Mouse (Mus musculus) spleen, postnatal 36 days (tissue): ENCODE data around the gene Ankrd52.

Experiments
- DNase-seq, 2 experiments: peaks; one replicate each; pipeline ENCODE4 v3.0.0; 2022; ENCODE audit warnings: low spot score in 2 of 2, mixed read lengths in 1 of 2

Gene Ankrd52

GRCm38 (mm10) chr10:128369599-128369998 lies 7.3 kb upstream of the Ankrd52 start:
- no peak for DNase-seq

GRCm38 (mm10) chr10:128370021-128370420 lies 6.9 kb upstream of the Ankrd52 start:
- no peak for DNase-seq

GRCm38 (mm10) chr10:128370601-128371000 lies 6.3 kb upstream of the Ankrd52 start:
- DNase-seq, result no peak

- DNase-seq, result no peak
Observed at GRCm38 (mm10) chr10:128372142-128372541, 4.8 kb upstream of the Ankrd52 start.

GRCm38 (mm10) chr10:128372989-128373748 lies 3.7 kb upstream of the Ankrd52 start:
- DNase-seq, result no peak

- DNase-seq, result no peak
Observed at GRCm38 (mm10) chr10:128374393-128374792, 2.5 kb upstream of the Ankrd52 start.

GRCm38 (mm10) chr10:128376099-128376454 lies 838 bp upstream of the Ankrd52 start:
- DNase-seq, result no peak

GRCm38 (mm10) chr10:128377222-128377939 lies 466 bp downstream of the Ankrd52 start:
- peak; percentile 29 to 39 for DNase-seq

- DNase-seq, result no peak
Observed at GRCm38 (mm10) chr10:128377940-128378448, 1.1 kb downstream of the Ankrd52 start.

GRCm38 (mm10) chr10:128378462-128378861 lies 1.5 kb downstream of the Ankrd52 start:
- no peak for DNase-seq

- DNase-seq, result no peak
Observed at GRCm38 (mm10) chr10:128379260-128379659, 2.3 kb downstream of the Ankrd52 start.

- DNase-seq, result no peak
Observed at GRCm38 (mm10) chr10:128380565-128380964, 3.6 kb downstream of the Ankrd52 start.

GRCm38 (mm10) chr10:128382482-128382881 lies 5.6 kb downstream of the Ankrd52 start:
- DNase-seq, result no peak

- DNase-seq, result no peak
Observed at GRCm38 (mm10) chr10:128385902-128386301, 9.0 kb downstream of the Ankrd52 start.

- no peak for DNase-seq
Observed at GRCm38 (mm10) chr10:128388941-128389340, 12.0 kb downstream of the Ankrd52 start.

- DNase-seq, result peak in 1 of 2 experiments; percentile 22
Observed at GRCm38 (mm10) chr10:128389570-128389969, 12.7 kb downstream of the Ankrd52 start.

GRCm38 (mm10) chr10:128390366-128390765 lies 13.5 kb downstream of the Ankrd52 start:
- DNase-seq, result no peak

- DNase-seq, result no peak
Observed at GRCm38 (mm10) chr10:128391850-128392249, 14.9 kb downstream of the Ankrd52 start.

GRCm38 (mm10) chr10:128396017-128396673 lies 19.2 kb downstream of the Ankrd52 start:
- no peak for DNase-seq

- no peak for DNase-seq
Observed at GRCm38 (mm10) chr10:128396716-128397264, 19.9 kb downstream of the Ankrd52 start.

- no peak for DNase-seq
Observed at GRCm38 (mm10) chr10:128397466-128397865, 20.6 kb downstream of the Ankrd52 start.

GRCm38 (mm10) chr10:128400338-128400737 lies 23.4 kb downstream of the Ankrd52 start:
- no peak for DNase-seq
